Mouse (Mus musculus): ENCODE data around the gene Fam185a.

DNA sequence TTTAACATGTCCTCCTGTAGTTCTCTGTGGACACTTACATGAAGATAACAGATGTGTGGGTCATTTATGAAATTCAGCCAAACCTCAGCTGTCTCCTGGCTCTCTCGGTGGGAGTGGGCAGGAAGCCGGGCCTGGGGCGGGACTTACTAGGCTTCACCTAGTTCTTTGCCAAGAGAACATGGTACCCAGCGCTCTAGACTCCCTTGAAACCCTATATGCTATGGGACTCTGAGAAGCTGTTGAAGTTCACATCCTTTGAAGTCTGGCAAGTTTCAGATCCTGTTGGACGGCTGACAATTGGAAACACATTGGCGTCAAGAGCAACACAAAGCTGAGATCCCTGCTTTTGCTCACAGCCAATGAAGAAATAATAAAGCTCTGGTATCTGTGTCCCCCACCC lies 71.6 kb downstream of the Fam185a start:
- no peak for TF ChIP-seq POLR2A (IDR thresholded peaks at IDR 0.05; ENCODE audit: borderline replicate concordance, extremely low read depth, low read depth, low read length)
- TF ChIP-seq CTCF (IDR thresholded peaks at IDR 0.05; ENCODE audit: insufficient read depth, low read length), result no peak
